Mouse (Mus musculus) ovary, postnatal 10 days (tissue): ENCODE data around the gene Cops7a.
A peak's percentile ranks its signal among the peaks of the same experiment; 100 is the strongest.

Source experiments
- DNase-seq: peaks from one replicate; pipeline ENCODE4 v3.0.0; 2022; ENCODE audit warnings: low spot score

Gene Cops7a

GRCm38 (mm10) chr6:124958127-124958526 is 7.2 kb downstream of the Cops7a start:
- no peak for DNase-seq

DNA sequence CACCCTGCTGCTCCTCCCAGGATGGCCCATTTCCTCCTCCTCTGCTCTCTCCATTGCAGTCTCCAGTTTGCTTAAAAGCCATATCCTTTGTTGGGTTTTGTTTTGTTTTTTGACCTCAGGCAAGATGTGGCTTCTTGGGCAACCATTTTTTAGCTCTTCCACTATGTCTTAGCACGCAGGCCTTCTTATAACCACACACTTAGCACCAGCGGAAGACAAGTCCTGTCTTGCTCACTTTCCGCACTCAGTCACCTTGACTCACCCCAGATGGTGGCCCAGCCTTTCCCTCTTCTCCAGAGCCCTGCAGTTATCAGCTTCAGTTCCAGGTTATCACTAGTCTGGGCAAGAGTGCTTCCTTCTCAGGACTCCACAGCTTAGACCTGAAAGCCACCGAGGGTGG is 10.1 kb downstream of the Cops7a start:
- DNase-seq, result no peak

DNA sequence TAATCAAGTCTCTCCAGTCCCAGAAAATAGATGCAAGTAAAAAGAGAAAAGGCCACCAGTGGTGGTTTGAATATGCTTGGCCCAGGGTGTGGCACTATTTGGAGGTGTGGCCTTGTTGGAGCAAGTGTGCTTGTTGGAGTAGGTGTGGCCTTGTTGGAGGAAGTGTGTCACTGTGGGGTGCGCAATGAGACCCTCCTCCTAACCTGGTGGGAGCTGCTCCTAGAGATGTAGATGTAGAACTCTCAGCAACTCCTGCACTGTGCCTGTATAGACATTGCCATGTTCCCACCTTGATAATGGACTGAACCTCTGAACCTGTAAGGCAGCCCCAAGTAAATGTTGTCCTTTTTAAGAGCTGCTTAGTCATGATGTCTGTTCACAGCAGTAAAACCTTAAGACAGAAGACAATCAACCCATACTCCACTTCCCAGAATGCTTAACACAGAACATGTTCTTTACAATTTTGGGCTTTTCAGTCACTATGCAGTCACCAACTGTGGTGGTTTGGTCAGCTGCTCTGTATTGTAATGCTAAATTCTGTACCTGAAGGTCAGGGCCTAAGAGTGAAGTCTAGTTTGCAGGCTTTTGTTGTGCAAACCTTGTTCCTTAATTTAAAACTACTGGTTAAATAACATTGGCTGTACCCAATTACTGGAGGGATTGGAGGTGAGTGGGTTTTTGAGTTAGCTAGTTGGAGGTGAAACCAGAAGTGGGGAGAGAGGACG is 11.2 kb downstream of the Cops7a start:
- no peak for DNase-seq

DNA sequence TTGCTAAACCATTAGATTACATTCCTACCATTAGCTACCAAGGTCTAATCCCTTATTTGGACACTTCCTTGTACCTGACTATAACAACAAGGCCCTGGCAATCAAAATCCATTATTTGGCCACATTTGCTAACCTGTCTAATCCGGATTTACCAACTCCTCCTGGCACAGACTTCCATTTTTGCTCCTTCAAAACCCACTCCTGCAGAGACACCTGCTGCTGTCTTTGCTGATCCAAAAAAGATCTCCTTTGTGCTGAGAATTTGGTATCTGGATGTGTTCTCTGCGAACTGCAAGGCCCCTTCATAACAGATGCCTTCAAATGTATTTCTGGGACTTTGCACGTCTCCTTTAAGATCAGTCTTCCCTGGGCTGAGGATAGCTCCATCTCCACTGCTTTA is 21.8 kb downstream of the Cops7a start:
- DNase-seq, result no peak

- no peak for DNase-seq
Observed at GRCm38 (mm10) chr6:124941679-124942078, 23.7 kb downstream of the Cops7a start.

DNA sequence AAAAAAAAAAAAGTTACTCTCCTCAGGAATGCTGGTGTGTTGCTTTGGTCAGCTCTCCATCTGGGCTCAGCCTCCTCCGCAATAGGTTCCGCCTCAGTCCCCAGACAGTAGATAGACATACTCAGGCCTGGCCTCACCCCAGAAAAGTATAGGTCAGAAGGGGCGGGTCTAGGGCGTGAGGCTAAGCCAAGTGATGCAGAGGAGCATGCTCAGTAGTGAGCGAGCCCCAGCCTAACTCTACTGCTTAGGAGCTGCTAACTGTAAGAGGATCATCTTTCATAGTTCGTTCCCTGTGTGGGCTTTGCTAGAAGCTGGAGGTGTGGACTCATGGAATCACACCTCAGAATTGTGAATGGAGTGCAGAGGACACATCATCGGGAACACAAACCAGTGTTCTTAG is 26.8 kb downstream of the Cops7a start:
- DNase-seq, result no peak

GRCm38 (mm10) chr6:124937493-124937892 is 27.8 kb downstream of the Cops7a start:
- DNase-seq, result no peak

DNA sequence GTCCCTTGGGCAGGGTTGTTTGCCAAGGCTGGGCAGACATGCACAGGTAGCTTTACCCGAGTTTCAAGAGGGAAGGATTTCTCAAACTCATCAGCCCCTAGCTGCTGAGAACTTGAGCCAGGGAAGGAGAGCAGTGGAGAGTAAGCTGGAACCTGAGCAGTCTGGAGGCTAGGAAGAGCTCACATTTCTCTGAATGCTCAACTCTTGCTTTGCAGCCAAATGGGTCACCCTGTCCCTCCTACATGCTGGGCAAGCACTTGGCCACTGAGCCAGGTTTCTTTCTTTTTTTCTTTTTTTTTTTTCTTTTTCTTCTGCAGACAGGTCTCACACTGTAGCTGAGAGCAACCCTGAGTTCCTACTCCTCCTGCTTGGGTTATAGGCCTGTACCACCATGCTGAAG is 28.7 kb downstream of the Cops7a start:
- DNase-seq, result no peak

GRCm38 (mm10) chr6:124934670-124935069 is 30.7 kb downstream of the Cops7a start:
- DNase-seq, result no peak

DNA sequence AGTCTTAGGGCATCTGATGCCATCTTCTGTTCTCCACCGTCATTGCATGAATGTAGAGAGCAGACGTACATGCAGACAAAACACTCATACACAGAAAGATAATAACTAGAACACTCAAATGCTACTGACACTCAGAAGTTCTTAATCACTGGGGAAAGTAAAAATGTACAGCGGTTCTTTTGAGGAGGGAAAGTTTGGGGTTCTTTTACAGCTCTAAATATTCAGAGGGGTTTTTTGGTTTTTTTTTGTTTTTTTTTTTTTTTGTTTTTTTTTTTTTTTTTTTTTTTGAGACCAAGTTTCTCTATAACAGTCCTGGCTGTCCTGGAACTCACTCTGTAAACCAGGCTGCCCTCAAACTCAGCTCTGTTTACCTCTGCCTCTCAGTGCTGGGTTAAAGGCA is 32.2 kb downstream of the Cops7a start:
- DNase-seq, result no peak

DNA sequence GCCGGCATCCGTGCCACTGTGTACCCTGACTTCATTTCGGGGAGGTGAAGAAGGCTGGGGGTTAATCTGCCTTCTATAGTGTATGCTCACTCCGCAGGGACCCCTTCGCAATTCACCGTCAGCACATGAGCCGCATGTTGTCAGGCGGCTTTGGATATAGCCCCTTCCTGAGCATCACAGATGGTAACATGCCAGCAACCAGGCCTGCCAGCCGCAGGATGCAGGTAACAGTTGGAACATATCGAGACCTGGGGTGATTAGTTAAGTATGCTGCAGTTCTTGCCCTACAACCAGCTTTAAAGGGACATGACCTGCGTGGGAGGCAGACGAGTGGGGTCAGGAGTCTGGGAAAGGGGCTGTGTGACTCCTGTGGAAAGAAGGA is 33.0 kb downstream of the Cops7a start:
- DNase-seq, result no peak

DNA sequence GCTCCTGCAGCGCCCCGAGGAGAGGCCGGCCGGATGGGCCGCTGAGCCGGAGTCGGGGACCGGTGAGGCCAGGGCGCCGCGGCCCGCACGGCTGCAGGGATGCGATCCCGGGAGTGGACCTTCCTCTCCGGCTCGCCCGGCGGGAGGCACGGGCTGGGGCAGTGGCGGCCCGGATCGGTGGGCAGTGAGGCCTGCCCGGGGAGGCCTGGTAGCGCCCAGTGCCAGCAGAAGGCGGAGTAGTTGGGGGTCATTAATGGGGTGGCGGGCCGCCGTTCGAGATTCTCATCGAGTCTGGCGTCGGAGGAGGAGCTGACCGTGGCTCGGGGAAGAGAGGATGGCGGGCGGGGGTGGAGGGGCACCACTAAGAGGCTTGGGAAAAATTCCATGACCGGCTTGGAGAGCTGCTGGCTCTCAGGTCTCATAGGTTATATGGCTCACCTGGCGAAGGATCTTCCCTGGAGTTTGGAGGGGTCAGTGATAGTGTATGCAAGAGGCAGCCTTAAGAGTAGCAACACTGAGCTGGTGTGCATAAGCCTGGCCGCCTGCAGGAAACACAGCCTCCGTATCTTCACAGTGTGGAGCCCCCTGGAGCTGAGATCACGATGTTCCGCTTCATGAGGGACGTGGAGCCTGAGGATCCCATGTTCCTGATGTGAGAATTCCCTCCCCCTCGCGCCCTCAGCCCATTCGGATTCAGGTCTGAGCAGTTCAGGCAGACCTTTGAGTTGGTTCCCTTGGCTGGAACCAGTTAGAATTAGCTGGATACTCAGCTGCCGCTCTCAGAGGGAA is 33.6 kb downstream of the Cops7a start:
- no peak for DNase-seq

DNA sequence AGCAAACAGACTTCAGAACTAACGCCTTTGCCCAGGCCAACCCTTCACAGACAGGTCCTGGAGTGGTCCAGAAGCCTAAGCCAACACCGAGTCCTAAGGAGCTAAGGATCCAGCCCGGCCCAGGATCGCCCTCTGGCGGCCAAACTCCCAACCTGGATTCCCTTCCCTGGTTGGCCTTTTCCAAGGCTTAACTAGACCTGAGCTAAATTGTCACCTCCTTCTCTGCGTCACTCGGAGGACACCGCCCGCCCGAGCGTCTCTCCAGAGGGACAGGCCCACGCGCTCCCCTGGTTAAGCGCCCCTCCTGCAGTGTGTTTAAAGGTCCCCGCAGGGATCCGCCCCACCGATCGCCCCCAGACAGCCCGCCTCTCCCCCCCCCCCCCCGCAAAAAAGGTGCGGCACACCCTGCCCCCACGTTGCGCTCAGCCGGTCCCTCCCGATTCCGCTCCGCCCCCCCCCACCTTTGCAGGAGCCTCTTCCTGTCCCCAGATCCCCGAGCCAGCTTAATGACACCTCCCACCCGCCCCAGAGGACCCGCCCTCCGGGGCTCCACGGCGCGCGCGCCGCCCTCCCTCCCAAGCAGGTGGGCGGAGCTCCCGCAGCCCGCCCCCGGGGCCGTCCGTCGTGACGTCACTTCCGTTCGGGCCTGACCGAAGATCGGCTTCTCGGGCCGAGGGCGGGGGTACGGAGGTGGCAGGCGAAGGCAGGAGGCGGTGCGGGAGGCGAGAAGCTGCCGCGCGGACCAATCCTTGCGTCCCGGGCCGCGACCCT is 34.4 kb downstream of the Cops7a start, which contains the start of gene Mlf2:
Mlf2 (plus strand) TSS at position 633 of the 771 bp plus-strand sequence.
- DNase-seq, result peak; percentile 98

- DNase-seq, result no peak
Observed at GRCm38 (mm10) chr6:124930231-124930630, 35.1 kb downstream of the Cops7a start.

GRCm38 (mm10) chr6:124925941-124926340 is 39.4 kb downstream of the Cops7a start:
- no peak for DNase-seq

- DNase-seq, result no peak
Observed at GRCm38 (mm10) chr6:124925173-124925793, 40.1 kb downstream of the Cops7a start.

DNA sequence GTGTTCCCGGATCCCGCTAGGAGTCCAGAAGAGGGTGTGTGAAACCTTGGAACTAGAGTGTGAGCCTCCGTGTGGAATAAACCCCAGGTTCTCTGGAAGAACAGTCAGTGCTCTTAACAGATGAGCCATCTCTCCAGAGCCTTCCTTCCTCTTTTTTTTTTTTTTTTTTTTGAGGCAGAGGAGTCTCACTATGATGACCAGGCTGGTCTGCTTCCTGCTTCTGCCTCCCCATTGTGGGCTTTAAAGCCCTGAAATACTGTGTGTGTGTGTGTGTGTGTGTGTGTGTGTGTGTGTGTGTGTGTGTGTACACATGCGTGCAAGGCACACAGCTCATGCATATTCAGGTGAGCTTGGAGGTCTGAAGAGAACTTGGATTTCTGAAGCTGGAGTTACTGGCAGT is 43.8 kb downstream of the Cops7a start:
- DNase-seq, result no peak

GRCm38 (mm10) chr6:124920318-124921085 is 44.8 kb downstream of the Cops7a start:
- no peak for DNase-seq

- peak; percentile 79 for DNase-seq
Observed at GRCm38 (mm10) chr6:124919695-124920317, 45.5 kb downstream of the Cops7a start, which contains the start of gene Ptms. Gene Ptms (minus strand): TSS chr6:124920103.

- DNase-seq, result no peak
Observed at GRCm38 (mm10) chr6:124918890-124919627, 46.3 kb downstream of the Cops7a start.
